Mouse (Mus musculus): ENCODE data around the gene Smcp. TPM values are rescaled to one million over a fixed set of nuclear protein-coding genes. Genes with fewer than 3 reads are reported as not detected.

Gene Smcp
- polyA plus RNA-seq, 1 experiment from 2014 or later: not detected

DNA sequence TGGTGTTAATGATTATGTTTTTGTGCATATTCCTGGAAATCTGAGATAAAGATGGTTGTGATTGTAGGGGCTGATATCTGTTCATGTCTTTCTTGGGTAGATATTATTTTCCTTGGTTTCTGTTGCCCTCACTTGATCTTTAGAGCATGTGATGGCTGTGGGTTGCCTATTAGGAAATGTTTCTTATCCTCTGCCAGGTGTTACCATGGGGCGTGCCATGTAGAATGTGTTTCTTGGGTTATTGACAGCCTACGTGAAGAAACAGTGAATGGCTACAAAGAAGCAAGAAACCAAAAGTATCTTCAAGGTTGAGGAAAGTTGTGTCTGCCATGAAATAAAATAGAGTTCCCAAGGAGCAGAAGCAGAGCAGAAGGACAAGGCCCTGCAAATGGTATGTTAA lies 9.6 kb upstream of the Smcp start:
- Histone ChIP-seq H3K9ac (ENCODE audit: low read depth, low read length) (no peak overlapping the region), H3K9me3 (ENCODE audit: control insufficient read depth, low read length) (no peaks in the 10 kb centered on the region), H3K4me1 (replicated peaks; ENCODE audit: control insufficient read depth, insufficient read depth, low read length) (no peaks in the 10 kb centered on the region), H3K4me3 (ENCODE audit: low read depth, low read length) (no peak overlapping the region), H3K27me3 (ENCODE audit: control insufficient read depth, insufficient read depth, low read length) (no peaks in the 10 kb centered on the region), H3K27ac (ENCODE audit: low read depth, low read length) (no peak overlapping the region), H3K36me3 (ENCODE audit: control insufficient read depth, insufficient read depth, low read length) (no peaks in the 10 kb centered on the region), H3K4me2 (replicated peaks; ENCODE audit: low read depth, low read length) (no peak overlapping the region)
- 92% methylated on average over 2 of the region's 2 CpGs for WGBS
- DNase-seq (ENCODE audit: low spot score) (no peak), ATAC-seq (ENCODE audit: low FRiP score) (no peak)

DNA sequence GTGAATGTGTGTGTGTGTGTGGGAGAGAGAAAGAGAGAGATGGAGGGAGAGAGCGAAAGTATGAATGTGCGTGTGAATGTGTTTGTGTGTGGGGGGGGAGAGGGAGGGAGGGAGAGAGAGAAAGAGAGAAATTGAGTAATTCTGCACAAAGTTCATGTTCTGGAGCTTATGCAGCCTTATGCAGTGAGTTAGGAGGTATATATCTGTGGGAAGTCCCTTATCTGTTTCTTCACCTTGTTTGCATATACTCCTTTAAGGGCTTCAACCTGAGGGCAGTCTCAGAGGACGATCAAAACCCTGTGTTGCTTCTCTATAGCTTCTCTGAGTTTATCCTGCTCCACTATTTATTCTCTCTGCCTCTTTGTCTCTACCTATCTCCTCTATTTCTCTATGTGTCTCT lies 1.6 kb downstream of the Smcp start:
- ATAC-seq (ENCODE audit: low FRiP score): no peak
- no peak overlapping the region for H3K4me3 ChIP-seq (ENCODE audit: low read depth, low read length)
- no peaks in the 10 kb centered on the region for H3K4me1 ChIP-seq (replicated peaks; ENCODE audit: control insufficient read depth, insufficient read depth, low read length)
- 89% methylated on average over 3 of the region's 3 CpGs for WGBS
- no peak overlapping the region for H3K9ac ChIP-seq (ENCODE audit: low read depth, low read length)
- no peak overlapping the region for H3K27ac ChIP-seq (ENCODE audit: low read depth, low read length)
- H3K36me3 ChIP-seq (ENCODE audit: control insufficient read depth, insufficient read depth, low read length): no peaks in the 10 kb centered on the region
- no peak overlapping the region for H3K4me2 ChIP-seq (replicated peaks; ENCODE audit: low read depth, low read length)
- no peaks in the 10 kb centered on the region for H3K9me3 ChIP-seq (ENCODE audit: control insufficient read depth, low read length)
- no peak for DNase-seq (ENCODE audit: low spot score)
- H3K27me3 ChIP-seq (ENCODE audit: control insufficient read depth, insufficient read depth, low read length): no peaks in the 10 kb centered on the region

DNA sequence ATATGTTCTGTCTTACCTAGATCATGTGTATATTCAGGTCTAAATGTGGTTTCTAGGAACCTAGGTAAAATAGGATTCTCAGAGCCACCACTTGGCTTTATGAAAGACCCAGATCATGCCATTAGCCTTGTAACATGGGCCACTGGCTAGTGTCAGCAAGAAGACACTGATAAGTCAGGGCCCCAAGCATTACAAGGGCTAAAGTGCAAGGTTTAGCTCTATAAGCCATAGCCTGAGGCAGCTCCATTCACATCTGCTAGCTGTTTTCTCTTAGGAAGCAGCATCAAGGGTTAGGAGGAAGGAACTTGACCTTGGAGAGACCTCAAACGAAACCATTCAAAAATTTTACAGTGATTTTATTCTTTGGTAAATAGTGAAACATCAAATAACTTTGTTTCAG lies 3.7 kb downstream of the Smcp start:
- Histone ChIP-seq H3K9me3 (ENCODE audit: control insufficient read depth, low read length) (no peaks in the 10 kb centered on the region), H3K9ac (ENCODE audit: low read depth, low read length) (no peak overlapping the region), H3K36me3 (ENCODE audit: control insufficient read depth, insufficient read depth, low read length) (no peaks in the 10 kb centered on the region), H3K4me3 (ENCODE audit: low read depth, low read length) (no peak overlapping the region), H3K4me1 (replicated peaks; ENCODE audit: control insufficient read depth, insufficient read depth, low read length) (no peaks in the 10 kb centered on the region), H3K4me2 (replicated peaks; ENCODE audit: low read depth, low read length) (no peak overlapping the region), H3K27me3 (ENCODE audit: control insufficient read depth, insufficient read depth, low read length) (no peaks in the 10 kb centered on the region), H3K27ac (ENCODE audit: low read depth, low read length) (no peak overlapping the region)
- WGBS: 74% methylated on average over 1 of the region's 1 CpGs
- no peak for ATAC-seq (ENCODE audit: low FRiP score)
- no peak for DNase-seq (ENCODE audit: low spot score)

DNA sequence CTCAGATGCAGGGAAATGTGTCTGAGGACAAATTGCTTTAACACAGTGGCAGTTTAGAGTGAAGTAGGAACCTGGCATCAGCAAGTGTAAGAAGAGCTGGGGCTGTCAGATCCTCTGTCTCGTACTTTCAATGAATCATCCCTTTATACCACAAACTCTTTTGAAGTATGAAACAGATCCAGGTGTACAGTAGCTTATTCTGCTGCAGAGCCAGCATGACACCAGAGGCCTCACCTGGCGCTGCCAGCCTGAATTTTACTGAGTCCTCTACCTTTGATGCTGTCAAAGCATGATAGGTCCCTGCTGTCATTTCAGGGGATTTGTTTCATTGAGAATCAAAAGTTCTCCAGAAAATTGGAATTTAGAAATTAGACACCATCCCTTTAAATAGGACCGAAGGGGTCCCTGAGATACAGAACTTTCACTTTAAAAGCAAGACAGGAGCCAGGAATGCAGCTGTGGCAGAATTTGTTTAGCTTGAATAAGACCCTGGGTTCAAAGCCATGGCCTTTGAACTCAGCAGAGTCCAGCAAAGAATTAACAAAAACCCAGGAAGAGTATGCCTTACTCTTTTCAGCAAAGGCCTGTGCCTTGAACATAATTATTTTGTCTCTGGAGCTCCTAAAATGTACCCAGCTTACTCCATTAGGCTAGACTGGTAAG lies 5.5 kb downstream of the Smcp start:
- Histone ChIP-seq H3K4me3 (ENCODE audit: low read depth, low read length) (no peak overlapping the region), H3K4me1 (replicated peaks; ENCODE audit: control insufficient read depth, insufficient read depth, low read length) (no peaks in the 10 kb centered on the region), H3K9ac (ENCODE audit: low read depth, low read length) (no peak overlapping the region), H3K27me3 (ENCODE audit: control insufficient read depth, insufficient read depth, low read length) (no peaks in the 10 kb centered on the region), H3K4me2 (replicated peaks; ENCODE audit: low read depth, low read length) (no peak overlapping the region), H3K36me3 (ENCODE audit: control insufficient read depth, insufficient read depth, low read length) (no peaks in the 10 kb centered on the region), H3K9me3 (ENCODE audit: control insufficient read depth, low read length) (no peaks in the 10 kb centered on the region), H3K27ac (ENCODE audit: low read depth, low read length) (no peak overlapping the region)
- ATAC-seq (ENCODE audit: low FRiP score) (no peak), DNase-seq (ENCODE audit: low spot score) (no peak)
- WGBS: 57% methylated on average over 3 of the region's 3 CpGs

DNA sequence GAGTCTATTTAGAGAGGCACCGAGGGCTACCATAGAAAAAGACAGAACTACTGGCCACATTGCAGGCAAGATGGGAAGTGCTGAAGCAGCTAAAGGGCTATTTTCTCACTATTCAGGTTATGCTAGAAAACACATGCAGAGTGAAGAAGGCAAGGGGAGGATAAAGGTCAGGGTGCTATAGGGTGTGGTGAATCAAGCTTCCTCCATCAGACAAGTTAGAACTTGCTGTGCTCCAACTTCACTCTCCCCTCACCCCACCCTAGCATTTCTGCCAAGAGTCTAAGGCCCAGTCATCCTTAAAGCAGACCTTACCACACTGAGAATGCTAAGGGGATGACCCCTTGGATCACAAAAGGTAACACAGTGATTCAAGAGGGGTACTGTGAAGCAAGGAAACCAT lies 9.3 kb downstream of the Smcp start:
- Histone ChIP-seq H3K27me3 (ENCODE audit: control insufficient read depth, insufficient read depth, low read length) (no peaks in the 10 kb centered on the region), H3K4me2 (replicated peaks; ENCODE audit: low read depth, low read length) (no peak overlapping the region), H3K4me3 (ENCODE audit: low read depth, low read length) (no peak overlapping the region), H3K9ac (ENCODE audit: low read depth, low read length) (no peak overlapping the region), H3K9me3 (ENCODE audit: control insufficient read depth, low read length) (no peaks in the 10 kb centered on the region), H3K27ac (ENCODE audit: low read depth, low read length) (no peak overlapping the region), H3K36me3 (ENCODE audit: control insufficient read depth, insufficient read depth, low read length) (no peaks in the 10 kb centered on the region), H3K4me1 (replicated peaks; ENCODE audit: control insufficient read depth, insufficient read depth, low read length) (no peaks in the 10 kb centered on the region)
- ATAC-seq (ENCODE audit: low FRiP score) (no peak), DNase-seq (ENCODE audit: low spot score) (no peak)
- 92% methylated on average over 1 of the region's 1 CpGs for WGBS

DNA sequence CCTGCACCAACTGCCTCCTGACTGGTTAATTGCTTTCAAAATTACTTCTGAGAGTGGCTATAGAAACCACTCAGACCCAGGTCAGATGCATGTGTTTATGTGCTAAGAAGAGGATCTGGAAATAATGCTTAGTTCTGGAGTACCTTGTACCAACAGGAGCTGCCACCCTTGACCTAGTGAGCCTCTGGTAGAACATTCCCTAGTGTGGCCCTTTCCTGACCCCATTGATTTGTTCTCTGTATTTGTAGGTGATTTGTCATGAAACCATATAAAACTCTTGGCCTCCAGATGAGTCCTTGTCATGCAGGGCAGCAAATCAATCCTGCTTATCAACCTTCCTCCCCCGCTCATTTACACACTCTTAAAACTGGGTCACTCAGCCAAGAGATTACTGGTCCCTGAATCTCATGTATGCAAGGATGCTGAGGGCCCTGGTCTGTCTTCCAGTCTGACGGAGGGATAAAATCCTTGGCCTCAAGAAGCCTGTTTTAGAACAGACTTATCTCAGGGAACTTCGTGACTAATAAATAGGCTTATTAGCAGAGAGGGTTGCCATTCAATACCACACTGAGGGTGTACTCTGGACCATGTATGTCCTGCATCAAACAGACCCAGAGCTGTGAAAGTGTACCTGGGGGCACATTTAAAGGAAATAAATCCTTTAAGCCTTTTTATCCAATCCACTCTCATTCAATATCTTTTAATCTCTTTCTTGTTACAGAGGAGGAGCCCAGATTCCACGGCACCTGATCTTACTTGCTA lies 10.0 kb downstream of the Smcp start:
- Histone ChIP-seq H3K27ac (ENCODE audit: low read depth, low read length) (no peak overlapping the region), H3K4me1 (replicated peaks; ENCODE audit: control insufficient read depth, insufficient read depth, low read length) (no peaks in the 10 kb centered on the region), H3K36me3 (ENCODE audit: control insufficient read depth, insufficient read depth, low read length) (no peaks in the 10 kb centered on the region), H3K4me3 (ENCODE audit: low read depth, low read length) (no peak overlapping the region), H3K27me3 (ENCODE audit: control insufficient read depth, insufficient read depth, low read length) (no peaks in the 10 kb centered on the region), H3K4me2 (replicated peaks; ENCODE audit: low read depth, low read length) (no peak overlapping the region), H3K9me3 (ENCODE audit: control insufficient read depth, low read length) (no peaks in the 10 kb centered on the region), H3K9ac (ENCODE audit: low read depth, low read length) (no peak overlapping the region)
- DNase-seq (ENCODE audit: low spot score) (no peak), ATAC-seq (ENCODE audit: low FRiP score) (0 out of 2 replicates have a peak, but pooled peaks have one; percentile 30)
- 86% methylated on average over 4 of the region's 4 CpGs for WGBS

DNA sequence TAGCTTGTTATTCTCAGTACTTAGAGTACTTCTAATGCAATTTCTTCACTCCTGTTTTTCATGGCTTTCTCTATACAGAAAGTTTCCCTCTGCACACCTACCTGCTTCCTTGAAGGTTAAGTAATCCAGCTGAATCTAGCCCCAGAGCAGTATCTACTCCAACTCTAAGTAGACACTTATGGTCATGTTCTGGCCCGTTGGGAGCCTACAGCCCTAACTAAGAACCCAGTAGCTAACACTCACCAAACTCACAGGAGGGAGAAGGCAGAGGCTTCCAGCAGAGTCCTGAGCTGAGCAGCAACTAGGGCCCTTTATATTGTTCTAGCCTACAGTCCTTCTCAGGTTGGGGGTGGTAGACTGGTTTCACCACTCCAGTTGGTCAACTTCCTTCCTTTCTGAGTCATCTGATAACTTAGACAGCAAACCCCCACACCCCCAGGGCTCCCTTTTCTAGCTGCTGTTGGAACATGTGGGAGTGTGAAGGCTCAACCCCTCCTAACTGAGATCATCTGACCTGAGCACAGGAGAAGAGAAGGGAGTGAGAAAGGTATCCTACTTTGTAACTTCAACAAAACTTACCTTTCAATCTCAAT lies 15.3 kb downstream of the Smcp start, which contains the start of gene Ivl:
Gene Ivl (minus strand): TSS at position 287 of the 593 bp plus-strand sequence.
- DNase-seq (ENCODE audit: low spot score) (no peak), ATAC-seq (ENCODE audit: low FRiP score) (no peak)
- Histone ChIP-seq H3K4me2 (replicated peaks; ENCODE audit: low read depth, low read length) (no peak within 1 kb of the TSS), H3K9me3 (ENCODE audit: control insufficient read depth, low read length) (no peaks in the 10 kb centered on the region), H3K9ac (ENCODE audit: low read depth, low read length) (no peak within 1 kb of the TSS), H3K27ac (ENCODE audit: low read depth, low read length) (no peak within 1 kb of the TSS), H3K4me1 (replicated peaks; ENCODE audit: control insufficient read depth, insufficient read depth, low read length) (no peaks in the 10 kb centered on the region), H3K36me3 (ENCODE audit: control insufficient read depth, insufficient read depth, low read length) (no peaks in the 10 kb centered on the region), H3K4me3 (ENCODE audit: low read depth, low read length) (no peak within 1 kb of the TSS), H3K27me3 (ENCODE audit: control insufficient read depth, insufficient read depth, low read length) (no peaks in the 10 kb centered on the region)
- 85% methylated on average over 1 of the region's 1 CpGs for WGBS

DNA sequence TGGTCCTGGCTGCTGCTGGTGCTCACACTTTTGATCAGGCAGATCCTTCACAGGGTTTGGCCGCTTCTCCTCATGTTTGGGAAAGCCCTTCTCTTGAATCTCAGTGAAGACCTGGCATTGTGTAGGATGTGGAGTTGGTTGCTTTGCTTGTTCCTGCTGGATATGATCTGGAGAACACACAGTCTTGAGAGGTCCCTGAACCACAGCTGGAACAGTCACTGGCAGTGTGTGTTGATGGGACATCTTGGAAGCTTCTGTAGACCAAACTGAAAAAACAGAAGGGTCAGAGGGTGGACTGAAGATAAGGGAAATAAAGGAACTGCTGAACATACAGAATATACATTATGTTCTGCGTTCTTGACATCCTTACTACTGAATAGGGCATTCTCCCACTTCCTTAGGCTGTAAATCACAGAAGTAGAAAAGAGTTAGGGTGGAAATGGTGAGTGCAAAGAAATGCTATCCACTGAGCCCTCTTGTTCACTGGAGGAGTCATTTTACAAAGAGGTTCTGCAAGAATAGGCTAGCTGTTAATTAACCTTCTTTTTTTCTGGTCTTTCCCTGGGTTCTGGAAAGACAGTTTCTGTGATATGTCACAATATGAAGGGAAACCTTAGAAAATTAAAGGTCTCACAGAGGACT lies 16.2 kb downstream of the Smcp start:
- Histone ChIP-seq H3K36me3 (ENCODE audit: control insufficient read depth, insufficient read depth, low read length) (no peaks in the 10 kb centered on the region), H3K4me3 (ENCODE audit: low read depth, low read length) (no peak overlapping the region), H3K4me2 (replicated peaks; ENCODE audit: low read depth, low read length) (no peak overlapping the region), H3K9me3 (ENCODE audit: control insufficient read depth, low read length) (no peaks in the 10 kb centered on the region), H3K27me3 (ENCODE audit: control insufficient read depth, insufficient read depth, low read length) (no peaks in the 10 kb centered on the region), H3K27ac (ENCODE audit: low read depth, low read length) (no peak overlapping the region), H3K4me1 (replicated peaks; ENCODE audit: control insufficient read depth, insufficient read depth, low read length) (no peaks in the 10 kb centered on the region), H3K9ac (ENCODE audit: low read depth, low read length) (no peak overlapping the region)
- DNase-seq (ENCODE audit: low spot score) (no peak), ATAC-seq (ENCODE audit: low FRiP score) (no peak)
- 60% methylated on average over 2 of the region's 2 CpGs for WGBS
